Mouse (Mus musculus) intestine, embryonic 15.5 days (tissue): ENCODE data around the gene Actb. TPM values are rescaled to one million over a fixed set of nuclear protein-coding genes. Genes with fewer than 3 reads are reported as not detected.

Experiments
- ATAC-seq: fragments of 200-750 bp; cut with Nextera tagmentation; 2 replicates; pipeline ENCODE4 v1.8.0; 2017; ENCODE audit warnings: moderate TSS enrichment, moderate library complexity
- H3K27ac ChIP-seq: fragments of 300-500 bp; sonication (generic); 2 replicates; pipeline ENCODE4 v1.5.1; 2015; ENCODE audit warnings: mild to moderate bottlenecking, inconsistent platforms
- H3K27me3 ChIP-seq: fragments of 300-500 bp; sonication (generic); replicated peaks from 2 replicates; pipeline ENCODE4 v1.6.1; 2015; ENCODE audit warnings: inconsistent platforms
- H3K36me3 ChIP-seq: fragments of 300-500 bp; sonication (generic); 2 replicates; pipeline ENCODE4 v1.6.1; 2015; ENCODE audit warnings: inconsistent platforms
- H3K4me1 ChIP-seq: fragments of 300-500 bp; sonication (generic); replicated peaks from 2 replicates; pipeline ENCODE4 v1.6.1; 2015; ENCODE audit warnings: inconsistent platforms
- H3K4me2 ChIP-seq: fragments of 300-500 bp; sonication (generic); replicated peaks from 2 replicates; pipeline ENCODE4 v1.6.1; 2015; ENCODE audit warnings: mild to moderate bottlenecking, inconsistent platforms
- H3K4me3 ChIP-seq: fragments of 300-500 bp; sonication (generic); replicated peaks from 2 replicates; pipeline ENCODE4 v1.5.1; 2015; ENCODE audit warnings: inconsistent platforms
- H3K9ac ChIP-seq: fragments of 300-500 bp; sonication (generic); 2 replicates; pipeline ENCODE4 v1.6.1; 2015; ENCODE audit warnings: inconsistent platforms
- H3K9me3 ChIP-seq: fragments of 300-500 bp; sonication (generic); 2 replicates; pipeline ENCODE4 v1.6.1; 2016; ENCODE audit warnings: inconsistent platforms
- WGBS: fragments of 180-500 bp; shearing (Covaris S2); methylation state at CpG from one replicate; pipeline ENCODE4 v1.1.7; 2015; 5-methylcytosine and 5-hydroxymethylcytosine counted together
- polyA plus RNA-seq: library from polyadenylated mRNA; unstranded; fragments of >200 nt; fragmentation: Nextera tagmentation; extraction: Ambion mirVana; gene quantifications from 2 replicates; pipeline ENCODE4 v1.2.1, GENCODE M21; 2015

The Actb gene
- polyA plus RNA-seq, 1 experiment from 2014 or later, result 17,104 TPM

DNA sequence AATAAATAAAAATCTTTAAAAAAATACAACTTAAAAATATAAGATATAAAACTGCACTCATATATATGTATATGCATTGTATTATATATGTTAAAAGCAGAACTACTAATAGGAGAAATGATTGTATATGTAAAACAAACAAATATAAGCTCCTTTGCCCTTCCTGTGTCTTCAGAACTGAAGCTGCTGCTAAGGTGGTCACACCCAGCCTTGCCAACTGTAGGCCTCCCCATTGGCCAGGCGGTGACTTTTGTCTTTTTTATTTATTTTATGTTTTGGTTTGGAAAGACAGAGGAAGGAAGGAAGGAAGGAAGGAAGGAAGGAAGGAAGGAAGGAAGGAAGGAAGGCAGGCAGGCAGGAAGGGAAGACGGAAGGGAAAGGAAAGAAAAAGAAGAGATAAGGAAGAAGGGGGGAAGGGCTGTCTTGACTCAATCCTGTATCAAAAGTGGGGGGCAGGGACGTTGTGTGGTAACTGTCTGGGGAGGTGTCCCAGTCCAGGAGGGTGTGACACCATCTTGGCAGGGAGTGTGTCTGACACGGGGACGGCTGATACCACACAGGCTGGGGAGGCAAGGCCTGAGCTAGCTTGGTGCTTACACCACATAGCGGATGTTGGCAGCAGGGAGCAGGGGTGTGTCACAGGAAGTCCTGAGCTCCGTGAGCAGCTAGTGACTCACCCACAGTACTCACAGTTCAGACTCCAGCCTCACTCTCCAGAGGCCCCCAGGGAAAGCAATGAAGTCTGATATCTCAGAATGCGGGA, 13.9 kb upstream of the Actb start:
- Histone ChIP-seq H3K9ac (no peak overlapping the region), H3K36me3 (no peaks in the 10 kb centered on the region), H3K4me1 (peaks cover 19% of the 10 kb centered on the region; the same call in 1 of the 2 replicates), H3K27me3 (no peaks in the 10 kb centered on the region), H3K27ac (peak overlapping the region; percentile 87), H3K4me3 (0 out of 2 replicates have a peak overlapping the region, but pooled peaks have one; percentile 3), H3K9me3 (no peaks in the 10 kb centered on the region), H3K4me2 (peak overlapping the region; percentile 38)
- peak; percentile 94 for ATAC-seq
- 35% methylated on average over 8 of the region's 8 CpGs for WGBS

DNA sequence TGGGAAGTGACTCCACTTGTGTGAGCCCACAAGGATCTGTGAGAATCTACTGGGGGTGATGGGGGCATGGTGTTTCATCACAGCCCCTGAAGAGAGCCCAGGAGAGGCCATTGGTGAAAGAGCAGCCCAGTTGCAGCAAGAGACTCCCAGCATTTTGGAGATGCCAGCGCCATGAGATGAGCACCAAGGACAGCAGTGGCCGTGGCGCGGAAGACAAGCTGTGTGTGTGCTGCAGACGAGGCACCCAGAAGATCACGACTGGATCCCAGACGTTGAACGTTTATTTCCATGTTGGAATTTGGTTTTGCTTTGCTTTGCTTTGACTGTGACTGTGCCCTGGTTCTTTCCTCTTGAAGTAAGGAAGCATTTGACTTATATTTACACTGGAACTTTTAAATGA, 10.8 kb upstream of the Actb start:
- no peak for ATAC-seq

GRCm38 (mm10) chr5:142916593-142916992, 10.0 kb upstream of the Actb start:
- 81% methylated on average over 7 of the region's 7 CpGs for whole genome bisulfite sequencing
- peaks cover 15% of the 10 kb centered on the region; the same call in 1 of the 2 replicates for H3K4me1 ChIP-seq

More for the DNA sequence above, 10.8 kb upstream of the Actb start:
- Histone ChIP-seq H3K4me3 (no peak overlapping the region), H3K27me3 (no peaks in the 10 kb centered on the region), H3K27ac (no peak overlapping the region), H3K36me3 (no peaks in the 10 kb centered on the region), H3K9me3 (no peaks in the 10 kb centered on the region), H3K9ac (no peak overlapping the region), H3K4me1 (peaks cover 19% of the 10 kb centered on the region; the same call in 1 of the 2 replicates), H3K4me2 (no peak overlapping the region)
- 93% methylated on average over 8 of the region's 8 CpGs for WGBS

GRCm38 (mm10) chr5:142915231-142915630, 8.7 kb upstream of the Actb start:
- Histone ChIP-seq H3K9ac (no peak overlapping the region), H3K4me3 (no peak overlapping the region), H3K27ac (peak overlapping the region; percentile 22; the same call in 1 of the 2 replicates), H3K4me1 (peaks cover 14% of the 10 kb centered on the region), H3K27me3 (no peaks in the 10 kb centered on the region), H3K4me2 (no peak overlapping the region), H3K36me3 (no peaks in the 10 kb centered on the region), H3K9me3 (no peaks in the 10 kb centered on the region)
- no peak for ATAC-seq
- WGBS, result 68% methylated on average over 11 of the region's 11 CpGs

More at GRCm38 (mm10) chr5:142916593-142916992, 10.0 kb upstream of the Actb start:
- Histone ChIP-seq H3K4me3 (no peak overlapping the region), H3K9ac (no peak overlapping the region), H3K27ac (no peak overlapping the region), H3K36me3 (no peaks in the 10 kb centered on the region), H3K4me2 (no peak overlapping the region), H3K27me3 (no peaks in the 10 kb centered on the region), H3K9me3 (no peaks in the 10 kb centered on the region)
- no peak for ATAC-seq

GRCm38 (mm10) chr5:142912739-142913138, 6.2 kb upstream of the Actb start:
- Histone ChIP-seq H3K27me3 (no peaks in the 10 kb centered on the region), H3K9ac (no peak overlapping the region), H3K9me3 (no peaks in the 10 kb centered on the region), H3K4me3 (no peak overlapping the region), H3K4me1 (peaks cover 39% of the 10 kb centered on the region), H3K27ac (no peak overlapping the region), H3K36me3 (no peaks in the 10 kb centered on the region), H3K4me2 (no peak overlapping the region)
- no peak for ATAC-seq
- 76% methylated on average over 4 of the region's 4 CpGs for WGBS

DNA sequence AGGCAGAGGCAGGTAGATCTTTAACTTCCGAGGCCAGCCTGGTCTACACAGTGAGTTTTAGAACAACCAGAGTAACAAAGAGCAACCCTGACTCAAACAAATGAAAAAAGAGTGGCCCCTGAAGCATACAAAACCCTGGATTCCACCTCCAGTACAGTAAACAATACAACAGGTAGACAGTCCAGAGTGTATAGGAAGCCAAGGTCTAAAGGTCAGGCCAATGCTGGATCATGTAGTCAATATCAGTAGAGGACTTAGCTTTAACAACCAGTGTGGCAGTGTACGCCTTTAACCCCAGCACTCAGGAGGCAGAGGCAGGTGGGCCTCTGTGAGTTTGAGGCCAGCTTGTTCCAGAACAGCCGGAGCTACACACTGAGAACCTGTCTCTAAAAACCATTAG, 5.8 kb upstream of the Actb start:
- no peak overlapping the region for H3K9ac ChIP-seq
- H3K4me1 ChIP-seq, result peaks cover 43% of the 10 kb centered on the region
- no peak for ATAC-seq
- no peaks in the 10 kb centered on the region for H3K9me3 ChIP-seq
- no peak overlapping the region for H3K4me2 ChIP-seq
- no peaks in the 10 kb centered on the region for H3K27me3 ChIP-seq
- no peaks in the 10 kb centered on the region for H3K36me3 ChIP-seq
- H3K4me3 ChIP-seq, result no peak overlapping the region
- H3K27ac ChIP-seq, result no peak overlapping the region
- 88% methylated on average over 3 of the region's 3 CpGs for WGBS

DNA sequence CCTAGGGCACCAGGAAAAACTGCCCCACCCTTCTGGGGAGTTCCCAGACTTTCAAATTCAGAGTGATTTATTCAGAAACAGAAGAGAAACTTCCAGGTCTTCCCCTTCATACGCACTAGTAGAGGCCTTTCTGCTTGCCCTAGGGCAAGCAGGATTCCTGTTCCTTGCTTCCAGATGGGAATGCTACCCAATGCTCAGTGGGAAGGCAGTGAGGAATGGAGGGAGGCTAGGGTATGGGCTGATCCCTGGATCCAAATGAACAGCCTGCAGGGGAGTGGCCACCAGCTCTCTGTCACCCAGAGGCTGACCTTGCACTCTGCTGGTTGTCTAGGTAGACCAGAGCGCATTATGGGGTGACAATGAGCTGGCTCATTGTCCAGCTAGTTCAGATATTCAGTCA, 5.1 kb upstream of the Actb start:
- H3K27ac ChIP-seq, result peak overlapping the region; percentile 23; the same call in 1 of the 2 replicates
- ATAC-seq, result no peak
- H3K9ac ChIP-seq, result no peak overlapping the region
- no peaks in the 10 kb centered on the region for H3K36me3 ChIP-seq
- H3K4me3 ChIP-seq, result no peak overlapping the region
- no peaks in the 10 kb centered on the region for H3K9me3 ChIP-seq
- H3K27me3 ChIP-seq, result no peaks in the 10 kb centered on the region
- peaks cover 45% of the 10 kb centered on the region for H3K4me1 ChIP-seq
- WGBS, result 74% methylated on average over 2 of the region's 2 CpGs
- H3K4me2 ChIP-seq, result no peak overlapping the region

DNA sequence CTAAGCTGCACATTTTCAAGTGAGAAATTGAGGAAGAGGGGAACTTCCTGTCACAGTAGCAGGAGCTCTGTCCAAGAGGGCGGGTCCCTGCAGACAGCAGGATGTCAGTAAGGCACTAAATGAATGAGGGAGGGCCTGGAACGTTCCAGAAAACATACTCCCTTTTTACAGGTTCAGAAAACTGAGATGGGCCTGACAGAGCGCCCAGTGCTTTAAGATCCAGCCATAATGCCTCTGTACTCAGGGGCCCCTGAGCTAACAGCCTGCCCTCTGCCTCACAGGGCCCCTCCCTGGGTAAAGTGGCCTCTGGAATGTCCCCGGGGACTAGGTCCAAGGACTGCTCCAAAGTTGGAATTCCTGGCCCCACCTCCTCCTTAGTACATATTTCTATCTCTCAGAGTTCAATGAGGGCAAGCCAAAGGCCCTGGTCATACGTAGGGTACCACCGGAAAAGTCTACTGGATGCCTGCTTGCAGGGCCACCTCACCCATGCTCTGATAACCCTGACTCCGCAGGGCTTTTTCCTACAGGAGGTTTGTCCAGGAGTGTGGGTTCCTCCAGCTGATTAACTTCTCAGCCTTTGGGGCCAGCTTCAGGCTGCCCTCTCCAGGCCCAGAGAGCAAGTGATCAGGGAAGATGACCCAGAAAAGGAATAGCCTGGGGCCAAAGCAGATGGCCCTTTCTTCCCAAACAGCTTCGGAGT, 3.2 kb upstream of the Actb start:
- Histone ChIP-seq H3K4me1 (peaks cover 42% of the 10 kb centered on the region), H3K4me3 (peak overlapping the region; percentile 11; the same call in 1 of the 2 replicates), H3K9ac (peak overlapping the region; percentile 34), H3K27me3 (no peaks in the 10 kb centered on the region), H3K36me3 (peaks cover 8% of the 10 kb centered on the region), H3K27ac (peak overlapping the region; percentile 100), H3K9me3 (no peaks in the 10 kb centered on the region), H3K4me2 (peak overlapping the region; percentile 72)
- peak; percentile 46 for ATAC-seq
- 26% methylated on average over 8 of the region's 8 CpGs for WGBS

DNA sequence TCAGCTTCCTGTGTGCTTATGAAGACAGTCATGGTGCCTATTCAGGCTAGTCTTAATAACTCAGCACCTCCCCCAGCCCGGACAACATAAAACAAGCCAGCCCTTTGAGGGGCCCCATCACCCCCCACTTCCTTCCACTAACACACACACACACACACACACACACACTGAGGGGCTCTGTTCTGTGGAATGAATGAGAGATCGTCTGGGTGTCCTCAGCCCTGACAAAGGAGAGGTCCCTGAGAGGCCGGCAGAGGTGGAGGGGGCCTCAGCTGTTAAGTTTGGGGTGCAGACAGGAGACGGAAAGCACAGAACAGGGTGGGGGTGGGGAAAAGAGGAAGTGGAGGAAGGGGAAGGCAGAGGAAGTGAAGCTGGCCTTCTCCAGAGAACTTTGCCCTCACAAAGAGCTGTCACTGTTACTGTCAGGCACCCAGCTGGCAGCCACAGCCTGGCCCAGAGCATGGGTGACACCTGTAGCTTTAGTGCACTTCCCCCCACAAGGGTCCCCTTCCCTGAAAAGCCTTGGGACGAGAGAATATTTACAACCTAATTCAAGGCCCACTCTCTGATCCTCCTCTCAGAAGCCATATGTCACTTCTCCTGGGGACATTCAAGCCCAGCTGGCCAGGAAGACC, 2.5 kb upstream of the Actb start:
- Histone ChIP-seq H3K4me2 (peak overlapping the region; percentile 72), H3K36me3 (peaks cover 14% of the 10 kb centered on the region), H3K27me3 (no peaks in the 10 kb centered on the region), H3K9me3 (no peaks in the 10 kb centered on the region), H3K4me1 (peaks cover 49% of the 10 kb centered on the region), H3K9ac (peak overlapping the region; percentile 34), H3K27ac (peak overlapping the region; percentile 100), H3K4me3 (peak overlapping the region; percentile 11; the same call in 1 of the 2 replicates)
- 13% methylated on average over 5 of the region's 5 CpGs for WGBS
- ATAC-seq, result peak; percentile 21

DNA sequence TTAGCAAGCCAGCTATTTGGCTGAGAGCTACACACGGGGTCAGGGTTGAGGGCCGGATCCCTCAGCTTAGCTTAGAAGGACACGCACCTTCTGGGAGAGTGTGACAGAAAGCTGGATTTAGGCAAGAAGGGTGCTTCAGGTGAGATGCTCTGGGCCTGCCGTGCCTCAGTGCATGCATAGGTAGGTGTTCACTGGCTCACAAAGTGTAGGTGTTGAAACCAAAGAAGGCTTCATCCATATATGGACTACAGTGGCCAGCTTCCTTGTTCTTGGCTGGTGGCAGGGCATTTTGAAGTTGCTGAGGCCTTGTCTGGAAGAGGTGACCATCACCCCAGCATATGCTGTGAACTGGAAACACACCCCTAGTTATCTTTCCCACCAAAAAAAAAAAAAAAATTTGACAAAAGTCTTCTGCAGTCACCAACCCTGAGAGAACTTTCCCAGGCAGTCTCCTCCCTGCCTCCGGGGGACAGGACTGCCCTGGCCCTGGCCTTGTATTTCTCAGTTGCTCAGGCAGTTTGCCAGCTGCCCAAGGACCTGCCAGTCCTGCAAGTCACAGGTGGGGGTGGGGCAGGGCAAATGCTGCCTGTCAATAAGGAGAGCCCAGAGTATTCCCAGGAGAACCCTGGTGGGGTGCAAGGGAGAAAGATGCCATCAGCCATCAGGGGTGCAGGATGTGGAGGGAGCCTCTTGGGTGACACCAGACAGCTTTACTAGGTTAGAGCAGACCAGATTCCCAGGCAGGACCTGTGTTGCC, 1.4 kb upstream of the Actb start:
- WGBS, result 50% methylated on average over 5 of the region's 5 CpGs
- Histone ChIP-seq H3K27ac (peak overlapping the region; percentile 100), H3K9ac (peak overlapping the region; percentile 48), H3K4me2 (peak overlapping the region; percentile 72), H3K4me1 (peaks cover 56% of the 10 kb centered on the region), H3K9me3 (no peaks in the 10 kb centered on the region), H3K27me3 (no peaks in the 10 kb centered on the region), H3K36me3 (peaks cover 20% of the 10 kb centered on the region), H3K4me3 (peak overlapping the region; percentile 42)
- no peak for ATAC-seq

DNA sequence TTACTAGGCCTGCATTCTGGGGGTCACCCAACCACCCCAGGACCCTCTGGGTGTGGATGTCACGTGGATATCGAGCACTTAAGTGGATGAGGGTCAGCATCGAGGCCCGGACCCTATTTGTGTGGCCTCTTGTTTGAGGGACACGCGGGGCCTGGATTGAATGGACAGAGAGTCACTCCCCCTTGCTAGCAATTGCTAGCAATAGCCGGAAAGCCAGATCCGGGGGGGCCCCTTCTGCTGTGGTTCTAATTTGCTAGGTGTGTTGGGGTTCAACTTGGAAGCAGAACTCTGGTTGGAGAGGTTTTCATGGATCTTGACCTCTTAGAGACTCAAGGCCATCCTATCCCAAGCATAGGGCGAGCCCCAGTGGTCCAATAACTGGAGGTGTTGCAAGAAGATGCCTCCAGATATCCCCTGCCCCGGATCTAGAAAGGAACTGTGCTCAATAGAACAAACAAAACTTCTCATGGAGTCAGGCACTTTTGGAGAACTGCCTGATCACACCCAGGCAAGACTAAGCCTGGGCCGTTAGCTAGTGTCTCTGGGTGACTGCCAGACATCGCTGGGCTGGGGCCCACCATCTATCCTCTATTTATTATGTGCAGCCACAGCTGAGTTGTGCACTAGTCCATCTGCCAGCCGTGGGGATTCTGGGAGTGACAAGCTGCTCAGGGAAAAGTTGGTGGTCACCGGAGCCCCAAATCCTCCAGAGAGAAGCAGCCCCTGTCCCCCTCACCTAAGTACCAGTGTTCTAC, 671 bp upstream of the Actb start:
- ATAC-seq, result no peak
- no peaks in the 10 kb centered on the region for H3K27me3 ChIP-seq
- no peaks in the 10 kb centered on the region for H3K9me3 ChIP-seq
- WGBS, result 15% methylated on average over 14 of the region's 14 CpGs
- H3K4me1 ChIP-seq, result peaks cover 57% of the 10 kb centered on the region
- peak overlapping the region; percentile 100 for H3K27ac ChIP-seq
- H3K4me3 ChIP-seq, result peak overlapping the region; percentile 42
- H3K9ac ChIP-seq, result peak overlapping the region; percentile 48
- peaks cover 28% of the 10 kb centered on the region for H3K36me3 ChIP-seq
- H3K4me2 ChIP-seq, result peak overlapping the region; percentile 72
